Mouse (Mus musculus) cortical plate, adult 2 months (tissue): Measurements from ENCODE around the gene Plekhg2.

Experiments used
- CTCF ChIP-seq: fragments of 200-500 bp; IDR thresholded peaks from 2 replicates; pipeline ENCODE4 v1.5.1; 2011; ENCODE audit warnings: mild to moderate bottlenecking, control low read depth, low read length; ENCODE audit not compliant: insufficient read depth; ENCODE audit errors: extremely low read depth
- POLR2A ChIP-seq: fragments of 200-500 bp; IDR thresholded peaks from 2 replicates; pipeline ENCODE4 v1.6.1; 2011; ENCODE audit warnings: mild to moderate bottlenecking, low read length, control low read depth; ENCODE audit not compliant: insufficient read depth; ENCODE audit errors: extremely low read depth

DNA sequence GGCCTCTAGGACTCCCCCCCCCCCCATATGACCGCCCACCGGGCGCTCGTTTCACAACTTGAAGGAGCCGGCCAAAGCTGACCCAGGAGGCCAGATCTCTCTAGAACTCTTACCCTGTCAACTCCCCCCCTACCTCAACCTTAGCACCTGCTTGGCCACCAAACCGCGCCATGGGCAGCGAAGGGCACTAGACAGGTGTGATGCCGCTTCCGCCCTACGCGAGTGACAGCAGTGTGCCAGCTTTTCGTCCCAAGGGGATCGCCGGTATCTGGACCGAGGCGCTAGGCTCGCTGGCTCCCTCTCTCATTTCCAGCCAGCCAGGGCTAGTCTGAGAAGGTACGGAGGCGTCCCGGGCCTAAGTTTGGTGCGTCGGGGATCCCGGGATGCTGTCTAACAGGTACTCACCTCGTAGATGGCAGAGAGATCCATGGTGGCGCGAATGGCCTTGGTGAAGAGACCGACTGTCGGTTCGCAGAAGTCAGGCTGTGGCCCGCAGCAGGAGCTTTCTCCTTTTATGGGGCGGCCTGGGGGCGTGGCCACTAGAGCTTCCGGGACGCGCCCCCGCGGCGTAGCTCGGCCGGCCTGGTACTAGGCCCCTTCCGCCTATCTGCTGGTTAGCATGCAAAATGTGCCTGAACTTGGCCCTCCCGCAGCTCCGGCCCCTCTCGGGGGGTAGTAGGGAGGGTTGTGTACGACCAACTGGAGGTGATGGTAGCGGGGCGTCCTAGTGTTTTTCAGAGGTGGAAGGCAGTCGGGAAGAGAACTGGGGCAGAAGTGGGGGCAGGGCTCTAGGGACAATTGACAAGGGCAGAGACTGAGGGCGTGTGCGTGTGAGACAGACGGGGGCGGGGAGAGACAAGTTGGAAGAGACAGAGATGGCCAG is 6.6 kb upstream of the Plekhg2 start:
- TF ChIP-seq CTCF = no peak
- peak; percentile 93 for TF ChIP-seq POLR2A
